Mouse (Mus musculus) heart, adult 11 months (tissue): ENCODE measurements at regions not wholly inside any gene's neighbourhood (a gene's known extent, or its start where the extent isn't known, plus 50 kb on each side); places are given as distances from the start of the nearest gene placed in this dataset.

Experiments used
- DNase-seq: peaks from one replicate; pipeline ENCODE4 v3.0.0; 2022

DNA sequence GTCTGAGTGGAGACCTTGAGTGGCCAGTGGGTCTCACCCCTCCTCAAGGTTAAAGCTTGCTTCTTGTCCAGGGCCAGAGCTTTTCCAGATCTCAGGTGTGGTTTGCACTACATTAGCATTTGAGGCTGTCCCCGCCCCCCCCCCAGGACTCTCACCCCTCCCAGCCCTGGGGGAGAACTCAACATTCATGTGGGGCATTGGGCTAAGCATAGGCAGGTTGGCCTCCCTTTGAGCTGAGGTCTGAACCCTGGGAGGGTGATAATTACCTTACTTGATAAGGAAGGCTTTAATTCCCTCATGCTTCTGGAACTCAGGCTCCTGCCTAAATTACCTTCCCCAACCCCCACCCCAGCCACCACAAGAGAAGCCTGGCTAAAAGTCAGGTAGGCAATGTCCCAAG lies 78.9 kb upstream of the Gm21863 start:
- DNase-seq, result peak; percentile 68

- DNase-seq, result peak; percentile 70
Observed at GRCm38 (mm10) chr12:19876186-19876585, 78.1 kb upstream of the Gm21863 start.

DNA sequence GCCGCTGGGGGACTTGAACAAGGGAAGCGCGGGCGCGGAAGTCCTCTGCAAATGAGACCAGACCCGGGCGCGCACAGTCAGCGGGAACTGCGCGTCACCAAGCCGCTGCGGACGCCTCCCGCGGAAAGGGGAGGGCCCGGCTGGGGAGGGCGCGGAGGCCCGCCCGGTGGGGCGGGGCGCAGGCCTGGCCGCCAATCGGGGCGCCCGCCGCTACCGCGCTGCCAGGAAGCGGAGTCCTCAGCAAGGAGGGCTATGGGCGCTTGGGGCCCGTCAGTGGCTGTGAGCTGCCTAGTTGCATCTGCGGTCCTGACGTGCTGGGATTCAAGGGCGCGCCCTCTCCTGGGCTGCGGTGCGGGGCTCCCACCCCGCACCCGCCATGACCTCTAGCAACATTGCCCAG lies 71.9 kb upstream of the Gm21863 start:
- DNase-seq, result no peak
